Mouse (Mus musculus) heart, embryonic 14.5 days (tissue): Measurements from ENCODE around the gene Hpf1. TPM values are rescaled to one million over a fixed set of nuclear protein-coding genes. Genes with fewer than 3 reads are reported as not detected.

Experiments
- polyA plus RNA-seq: library from polyadenylated mRNA; unstranded; fragments of >200 nt; fragmentation: Nextera tagmentation; extraction: Ambion mirVana; gene quantifications from 2 replicates; pipeline ENCODE4 v1.2.1, GENCODE M21; 2014

The Hpf1 gene
- polyA plus RNA-seq, 1 experiment from 2014 or later = 51.2 TPM

Other genes starting within 250 kb of the Hpf1 start
- 22.1 and 25.5 TPM in 2 replicates for gene Clcn3, start 92.9 kb downstream of the Hpf1 start, polyA plus RNA-seq
- 12.6 and 14.4 TPM in 2 replicates for gene Nek1, start 102.8 kb downstream of the Hpf1 start, polyA plus RNA-seq